Mouse (Mus musculus): ENCODE results near the gene E130208F15Rik.

The E130208F15Rik gene

DNA sequence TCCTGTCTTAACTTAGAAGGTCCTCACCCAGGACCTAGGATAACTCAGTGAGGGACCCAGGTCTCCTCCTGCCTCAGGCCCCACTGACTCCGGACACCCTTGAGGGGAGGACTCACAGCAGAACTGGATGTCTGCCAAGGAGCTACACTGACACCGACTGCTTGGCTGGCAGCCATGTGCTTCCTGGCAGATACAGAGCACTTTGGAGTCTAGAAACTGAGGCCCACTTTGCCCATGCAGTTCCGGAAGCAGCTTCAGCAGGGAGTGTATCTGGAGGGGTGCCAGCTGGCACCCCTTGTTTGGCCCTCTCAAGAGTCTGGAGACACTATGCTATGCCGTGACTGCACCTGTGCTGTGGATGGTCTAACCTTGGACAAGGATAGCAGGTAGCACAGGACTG is 11.9 kb downstream of the E130208F15Rik start:
- DNase-seq (ENCODE audit: low spot score in 2 of 2): peak; percentile 93 to 94

DNA sequence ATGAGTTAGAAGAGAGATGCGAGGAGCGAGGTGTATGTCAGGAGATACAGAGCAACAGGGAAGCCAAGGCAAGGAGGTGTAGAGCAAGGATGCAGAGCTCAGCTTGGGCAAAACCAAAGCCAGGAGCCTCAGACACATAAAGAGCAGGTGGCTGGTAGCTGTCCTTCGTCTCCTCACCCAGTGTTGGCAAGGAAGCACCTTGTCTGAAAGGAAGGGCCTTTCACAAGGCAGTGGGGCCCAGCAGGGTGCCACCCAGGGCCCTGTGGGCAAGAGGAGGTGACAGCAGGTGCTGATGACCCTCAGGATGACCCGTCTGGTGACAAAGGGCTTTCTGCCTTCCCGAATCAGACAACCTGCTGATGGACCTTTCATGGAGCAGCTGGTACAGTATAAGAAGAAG is 13.0 kb downstream of the E130208F15Rik start:
- DNase-seq (ENCODE audit: low spot score in 2 of 2): no peak

DNA sequence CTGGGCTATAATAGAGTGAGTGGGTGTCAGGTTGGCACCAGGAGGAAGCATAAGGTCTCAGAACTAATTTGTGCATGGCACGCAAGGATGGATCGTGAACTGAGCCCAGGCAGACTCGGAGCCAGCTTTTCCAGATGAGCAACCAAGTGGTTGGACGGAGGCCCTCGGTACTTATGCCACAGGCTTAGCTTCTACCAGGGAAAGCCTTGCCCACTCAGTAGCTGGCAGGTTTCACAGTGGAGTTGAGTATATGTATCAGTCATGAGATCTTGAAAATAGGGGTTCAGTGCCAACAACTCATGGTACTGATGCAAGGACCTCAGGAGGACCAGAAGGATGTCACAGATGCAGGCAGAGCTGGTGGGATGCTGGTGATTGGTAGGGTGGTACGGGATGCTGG is 14.1 kb downstream of the E130208F15Rik start:
- no peak for DNase-seq (ENCODE audit: low spot score in 2 of 2)

DNA sequence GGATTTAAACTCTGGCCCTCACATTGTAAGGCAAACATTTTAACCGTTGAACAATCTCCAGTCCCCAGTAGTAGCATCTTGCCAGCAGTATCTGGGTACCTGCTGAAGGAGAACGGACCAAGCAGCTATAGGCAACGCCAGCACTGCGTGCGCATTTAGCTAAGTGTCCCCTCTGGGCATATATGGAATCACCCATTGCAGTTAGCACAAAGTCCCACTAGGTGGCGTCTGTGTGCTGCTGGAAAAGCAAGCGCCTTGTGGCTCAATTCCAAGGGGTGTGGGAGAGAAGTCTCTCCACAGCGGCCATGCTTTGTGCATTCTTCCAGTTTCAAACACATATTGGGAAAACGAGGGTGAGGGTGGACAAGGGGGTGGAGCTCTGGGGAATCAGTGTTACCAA is 14.8 kb downstream of the E130208F15Rik start:
- peak; percentile 94 to 95 for DNase-seq (ENCODE audit: low spot score in 2 of 2)

DNA sequence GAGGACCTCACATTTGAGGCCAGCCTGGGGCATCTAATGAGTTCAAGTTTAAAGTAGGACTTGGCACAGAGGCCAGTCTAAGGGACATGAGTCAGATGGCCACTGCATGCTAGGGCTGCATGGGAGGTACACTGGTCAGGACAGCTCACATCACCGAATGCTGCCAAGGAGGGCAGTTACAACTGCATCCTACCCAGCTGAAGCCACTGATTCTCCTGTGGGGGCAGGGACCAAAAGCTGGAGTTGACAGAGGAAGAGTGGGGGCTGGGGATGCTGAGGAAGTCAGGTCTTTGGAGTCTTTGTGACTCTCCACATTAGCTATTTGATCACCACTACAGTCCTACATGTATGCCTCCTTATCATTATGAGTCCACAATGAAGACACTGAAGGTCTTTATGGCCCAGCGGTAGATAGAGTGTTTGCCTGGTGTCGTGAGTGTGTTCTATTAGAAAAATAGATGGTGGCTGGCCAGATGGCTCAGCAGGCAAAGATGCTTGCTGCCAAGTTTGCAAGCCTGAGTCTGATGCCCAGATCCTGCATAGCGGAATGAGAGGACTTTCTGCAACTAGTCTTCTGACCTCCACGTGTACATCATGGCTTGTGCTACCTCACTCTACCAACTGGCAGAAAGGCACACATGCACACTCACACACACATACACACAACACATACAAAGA is 18.0 kb downstream of the E130208F15Rik start:
- DNase-seq (ENCODE audit: low spot score in 2 of 2): no peak

DNA sequence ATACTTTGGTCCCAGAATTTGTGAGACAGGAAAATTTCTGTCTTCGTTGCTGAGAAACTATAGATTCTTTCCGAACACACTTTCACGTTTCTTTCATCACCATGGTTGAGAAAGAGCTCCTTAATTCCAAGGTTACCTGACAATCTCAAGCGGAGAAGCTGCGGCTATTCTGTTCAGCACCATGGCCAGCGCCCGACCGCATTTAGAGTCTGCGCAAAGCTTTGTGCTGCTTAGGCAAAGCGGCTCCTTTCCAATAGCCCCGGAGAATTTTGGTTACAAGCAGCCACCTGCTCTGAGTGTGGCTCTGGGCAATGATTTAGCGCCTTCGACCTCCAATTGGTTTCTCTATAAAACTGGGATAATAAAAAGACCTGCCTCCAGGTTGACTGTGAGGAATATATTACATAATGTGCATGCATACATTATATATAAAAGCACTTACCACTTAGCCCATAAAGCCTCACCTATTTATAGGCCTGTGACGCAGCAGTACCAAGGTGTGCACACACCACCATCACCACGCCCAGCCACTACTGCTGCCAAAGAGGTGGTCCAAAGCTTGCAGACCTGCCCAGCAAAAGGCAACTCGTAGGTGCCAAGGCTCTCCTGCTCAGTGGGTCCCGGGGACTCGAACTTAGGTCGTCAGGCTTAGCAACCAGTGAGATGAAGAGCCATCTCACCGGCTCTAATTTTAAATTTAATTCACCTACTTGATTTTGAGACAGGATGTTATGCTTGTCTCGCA is 25.3 kb downstream of the E130208F15Rik start:
- DNase-seq (ENCODE audit: low spot score in 2 of 2): peak in 1 of 2 experiments; percentile 33

DNA sequence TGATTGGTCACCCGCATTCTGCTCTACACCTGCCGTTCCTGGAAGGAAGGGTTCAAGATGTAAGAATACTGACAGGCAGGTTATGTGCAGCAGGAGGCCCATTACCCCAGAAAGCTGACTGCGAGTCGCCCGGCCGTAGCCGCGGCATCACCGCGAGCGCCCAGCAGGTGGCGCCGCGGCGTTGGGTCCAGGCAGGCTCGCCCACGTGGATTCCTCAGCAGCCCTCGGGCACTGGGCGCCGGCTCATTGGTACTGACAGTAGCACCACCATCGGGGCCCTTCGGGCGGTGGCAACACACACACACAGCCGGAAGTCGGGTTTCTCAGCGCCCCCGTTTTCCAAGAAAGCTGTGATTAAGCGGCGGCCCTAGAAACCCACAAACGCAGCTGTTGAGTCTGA is 26.3 kb downstream of the E130208F15Rik start:
- peak; percentile 84 to 85 for DNase-seq (ENCODE audit: low spot score in 2 of 2)

DNA sequence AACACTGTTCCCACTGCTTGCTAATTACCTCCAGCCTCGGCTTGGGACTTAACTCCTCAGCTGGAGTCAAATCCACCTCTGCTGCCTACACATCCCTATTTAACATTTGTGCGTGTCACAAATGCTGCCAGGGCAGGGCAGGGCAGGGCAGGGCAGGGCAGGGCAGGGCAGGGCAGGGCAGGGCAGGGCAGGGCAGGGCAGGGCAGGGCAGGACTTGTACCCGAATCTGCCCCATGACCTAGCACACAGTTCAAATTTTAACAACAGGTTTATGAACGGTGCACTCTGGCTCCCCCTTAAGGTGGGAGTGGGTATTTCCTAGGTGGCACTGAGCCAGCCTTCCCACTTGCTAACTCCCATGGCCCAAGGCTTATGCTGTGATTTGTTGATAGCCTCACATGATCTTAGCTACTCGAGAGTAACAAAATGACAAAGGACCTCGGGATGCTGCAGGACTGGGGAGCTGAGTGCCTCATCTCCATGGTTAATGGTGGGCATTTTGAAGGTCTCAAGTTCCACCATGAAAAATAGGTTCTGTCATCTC is 31.8 kb downstream of the E130208F15Rik start:
- DNase-seq (ENCODE audit: low spot score in 2 of 2): peak in 1 of 2 experiments; percentile 69

DNA sequence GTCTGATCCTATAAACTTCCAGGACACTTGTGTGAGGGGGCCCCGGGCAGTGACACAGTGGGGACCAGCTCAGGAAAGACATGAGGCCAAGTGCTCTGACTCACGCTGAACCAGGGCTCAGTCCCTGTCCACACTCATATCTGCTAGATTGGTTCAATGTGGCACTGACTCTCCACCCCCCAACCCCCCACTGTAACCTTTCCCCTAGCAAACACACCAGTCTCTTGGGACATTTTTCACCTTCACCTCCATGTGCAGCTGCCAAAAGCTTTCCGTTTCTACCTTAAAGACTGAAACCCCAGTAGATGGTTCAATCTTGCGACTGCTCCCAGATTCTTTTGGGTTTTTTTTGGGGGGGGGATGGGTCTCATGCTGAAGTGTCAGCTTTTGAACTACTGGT is 32.5 kb downstream of the E130208F15Rik start:
- DNase-seq (ENCODE audit: low spot score in 2 of 2): no peak

DNA sequence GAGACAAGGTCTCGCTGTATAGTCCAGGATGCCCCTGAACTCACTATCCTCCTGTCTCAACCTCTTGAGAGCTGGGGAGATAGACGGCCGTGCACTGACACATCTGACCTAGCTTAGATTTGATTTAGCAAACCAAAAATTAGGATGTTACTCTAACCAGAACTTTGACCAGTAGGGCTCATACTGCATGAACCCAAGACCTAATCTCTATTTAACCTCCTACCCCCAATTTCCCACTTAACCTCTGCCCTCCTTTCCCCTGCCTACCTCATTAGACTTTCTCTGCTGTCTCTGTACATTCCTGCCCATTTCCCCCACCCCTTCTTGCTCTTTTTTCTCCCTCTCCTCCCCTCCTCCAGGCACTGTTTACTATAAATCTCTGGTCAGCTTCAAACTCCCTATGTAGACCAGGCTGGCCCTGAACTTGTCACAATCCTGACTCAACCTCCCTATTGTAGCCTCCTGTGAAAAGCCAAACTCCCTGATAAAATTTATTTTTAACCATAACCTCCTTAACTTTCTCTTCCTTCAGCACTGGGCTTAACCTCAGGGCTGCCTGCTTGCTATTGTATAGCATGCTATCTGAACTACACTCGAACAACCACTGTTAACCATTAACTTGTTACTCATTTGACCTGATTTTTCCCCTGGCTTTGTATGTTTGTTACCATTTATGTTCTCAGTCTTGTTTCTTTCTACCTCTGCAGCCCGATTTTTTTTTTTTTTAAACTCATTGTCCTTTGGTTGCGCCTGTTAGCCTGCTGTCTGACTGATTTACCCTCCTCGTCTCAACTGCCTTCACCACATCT is 37.0 kb downstream of the E130208F15Rik start:
- DNase-seq (ENCODE audit: low spot score in 2 of 2): no peak

DNA sequence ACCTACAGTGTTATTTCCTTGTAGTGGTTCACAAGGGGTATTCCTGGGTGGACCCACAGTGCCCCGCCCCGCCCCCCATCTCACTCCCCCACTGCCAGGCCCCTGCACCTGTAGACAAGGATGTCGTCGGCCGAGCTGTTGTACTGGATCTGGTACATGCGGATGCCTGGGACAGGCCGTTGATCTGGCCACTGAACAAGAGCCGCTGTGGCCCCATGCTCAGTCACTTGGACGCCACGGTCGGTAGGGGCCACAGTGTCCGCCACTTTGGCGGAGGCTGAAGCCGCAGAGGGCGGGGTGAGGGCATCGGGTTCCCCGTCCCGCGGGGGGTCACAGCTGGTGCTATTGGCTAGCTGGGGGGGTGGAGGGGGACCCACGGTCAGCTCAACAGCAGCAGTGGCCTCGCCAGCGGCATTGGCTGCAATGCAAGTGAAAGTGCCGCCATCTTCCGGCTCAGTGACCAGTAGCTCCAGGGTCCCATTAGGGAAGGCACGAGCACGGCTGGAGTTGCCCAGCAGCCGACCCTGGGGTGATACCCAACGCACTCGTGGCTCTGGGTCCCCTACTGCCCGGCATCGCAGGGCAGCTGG is 37.8 kb downstream of the E130208F15Rik start:
- DNase-seq (ENCODE audit: low spot score in 2 of 2): no peak

DNA sequence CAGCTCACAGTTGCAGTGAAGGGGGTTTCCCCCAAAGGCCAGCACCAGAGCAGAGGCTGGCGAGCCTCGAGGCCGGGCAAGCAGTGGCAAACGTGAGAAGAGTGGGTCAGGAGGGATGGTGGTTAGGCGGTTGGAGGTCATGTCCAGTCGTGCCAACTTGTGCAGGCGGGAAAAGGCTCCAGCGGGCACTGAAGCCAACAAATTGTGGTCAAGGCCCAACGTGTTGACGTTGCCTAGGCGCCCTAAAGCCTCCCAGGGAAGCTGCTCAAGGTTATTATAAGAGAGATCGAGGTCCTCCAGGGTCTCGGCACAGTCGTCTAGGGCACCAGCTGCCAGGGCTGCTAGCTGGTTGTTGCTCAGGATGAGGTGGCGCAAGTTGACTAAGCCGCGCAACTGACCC is 38.5 kb downstream of the E130208F15Rik start:
- DNase-seq (ENCODE audit: low spot score in 2 of 2): no peak

DNA sequence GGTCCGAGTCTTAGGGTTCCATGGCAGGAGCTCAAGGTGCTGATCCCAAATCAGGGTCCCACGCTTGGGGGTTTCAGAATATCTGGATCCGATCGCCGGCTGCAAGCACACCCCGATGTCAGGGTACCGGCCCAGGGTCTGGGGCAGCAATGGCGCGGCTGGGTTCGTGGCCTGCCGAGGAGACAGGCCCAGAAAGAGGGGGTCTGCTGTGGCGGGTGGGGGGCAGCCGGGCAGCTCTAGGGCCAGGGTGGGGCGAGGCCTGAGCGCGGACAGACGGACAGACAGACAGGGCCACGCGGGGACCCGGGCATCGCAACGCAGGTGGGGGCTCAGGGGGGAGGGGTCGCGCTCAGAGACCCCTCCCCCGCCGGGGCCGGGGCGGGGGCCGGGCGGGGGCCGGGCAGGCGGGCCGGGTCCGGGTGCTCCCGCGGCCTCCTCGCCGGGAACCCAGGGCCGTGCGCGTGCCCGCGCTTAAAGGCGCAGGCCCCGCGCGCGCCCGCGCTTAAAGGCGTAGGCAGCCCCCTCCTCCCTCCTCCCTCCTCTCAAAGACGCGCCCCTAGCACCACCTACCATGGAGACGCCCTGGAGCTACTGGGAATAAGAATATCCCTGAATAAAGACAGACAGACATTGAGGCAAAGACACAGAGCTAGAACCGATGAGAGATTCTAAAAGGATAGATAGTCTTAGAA is 41.3 kb downstream of the E130208F15Rik start, which contains the start of gene Lrfn3:
Gene Lrfn3 (minus strand): TSS at position 121 of the 692 bp plus-strand sequence.
- peak; percentile 85 to 86 for DNase-seq (ENCODE audit: low spot score in 2 of 2)

DNA sequence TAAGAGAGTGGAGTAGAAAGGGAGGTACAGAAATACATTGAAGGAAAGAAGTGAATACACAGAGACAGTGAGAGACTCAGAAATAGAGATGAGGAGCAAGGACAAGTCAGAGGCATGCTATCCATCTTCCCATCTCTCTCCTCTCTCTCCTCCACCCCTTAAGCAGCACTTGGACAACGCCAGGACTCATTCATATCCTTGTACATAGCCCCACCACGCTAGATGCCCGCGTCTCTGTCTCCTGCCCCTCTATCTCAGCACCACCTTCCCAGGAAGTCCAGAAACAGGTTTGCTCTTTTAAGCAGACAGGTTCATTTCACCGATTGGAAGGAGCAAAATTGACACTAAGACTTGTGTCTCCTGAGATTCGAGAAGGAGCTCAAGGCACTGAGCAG is 41.8 kb downstream of the E130208F15Rik start:
- DNase-seq (ENCODE audit: low spot score in 2 of 2): no peak

DNA sequence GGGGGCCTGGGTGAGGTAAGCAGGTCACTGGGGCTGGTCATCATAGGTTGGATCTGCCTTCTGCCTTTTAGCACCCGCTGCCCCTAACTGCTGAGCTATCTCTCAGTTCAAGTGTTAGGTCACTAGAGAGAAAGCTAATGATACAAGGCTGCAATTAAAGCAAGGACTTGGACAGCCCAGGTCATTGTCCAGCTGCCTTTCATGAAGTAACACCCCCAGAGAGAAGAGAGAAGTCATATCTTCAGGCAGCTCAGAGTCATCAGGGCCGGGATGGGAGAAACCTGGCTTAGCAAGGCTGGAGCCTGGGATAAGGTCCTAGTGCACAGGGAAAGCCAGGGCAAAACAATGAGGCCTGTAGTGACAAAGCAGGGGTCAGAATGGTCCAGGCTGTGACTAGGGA is 45.9 kb downstream of the E130208F15Rik start:
- no peak for DNase-seq (ENCODE audit: low spot score in 2 of 2)

Data from right cerebral cortex, postnatal 10 days (tissue).